Mouse (Mus musculus): Measurements from ENCODE around the gene Rd3l. TPM values are rescaled to one million over a fixed set of nuclear protein-coding genes. Genes with fewer than 3 reads are reported as not detected.

Rd3l gene
- total and polyA plus RNA-seq, 3 experiments = 0.16 TPM; not detected in 2

- Histone ChIP-seq H3K36me3 (replicated peaks) (no peaks in the 10 kb centered on the region), H3K4me1 (ENCODE audit: insufficient read depth, low read depth, low read length) (no peaks in the 10 kb centered on the region), H3K27me3 (ENCODE audit: insufficient read depth, low read length) (peaks cover 66% of the 10 kb centered on the region), H3K9me3 (replicated peaks) (peaks cover 9% of the 10 kb centered on the region), H3K4me3 (ENCODE audit: low read depth, low read length) (no peak overlapping the region)
- DNase-seq (ENCODE audit: low spot score) (no peak), ATAC-seq (ENCODE audit: extremely low read depth, insufficient number of reproducible peaks, low FRiP score, poor library complexity, severe bottlenecking) (no peak)
- no peak for TF ChIP-seq GATA1 (IDR thresholded peaks at IDR 0.05; ENCODE audit: borderline replicate concordance, low read length)
- no peak for TF ChIP-seq TAL1 (conservative IDR thresholded peaks at IDR 0.05; ENCODE audit: low read depth, low read length)
- no peak for TF ChIP-seq GATA2 (IDR thresholded peaks at IDR 0.05; ENCODE audit: borderline replicate concordance, low read depth, low read length)
- TF ChIP-seq CTCF (IDR thresholded peaks at IDR 0.05; ENCODE audit: low read depth, low read length) = no peak
- no peak for TF ChIP-seq POLR2AphosphoS5 (IDR thresholded peaks at IDR 0.05; ENCODE audit: insufficient replicate concordance, low read depth, low read length)
These were observed 11.5 kb upstream of the Rd3l start for GRCm38 (mm10) chr12:111992626-111993025.

- ATAC-seq (ENCODE audit: extremely low read depth, insufficient number of reproducible peaks, low FRiP score, poor library complexity, severe bottlenecking) = no peak
- Histone ChIP-seq H3K4me3 (ENCODE audit: low read depth, low read length) (no peak overlapping the region), H3K4me1 (ENCODE audit: insufficient read depth, low read depth, low read length) (peaks cover 28% of the 10 kb centered on the region), H3K36me3 (replicated peaks) (no peaks in the 10 kb centered on the region), H3K9me3 (replicated peaks) (no peaks in the 10 kb centered on the region), H3K27me3 (ENCODE audit: insufficient read depth, low read length) (peaks cover 56% of the 10 kb centered on the region)
- TF ChIP-seq CTCF (IDR thresholded peaks at IDR 0.05; ENCODE audit: low read depth, low read length) (no peak), TAL1 (conservative IDR thresholded peaks at IDR 0.05; ENCODE audit: low read depth, low read length) (no peak), GATA1 (IDR thresholded peaks at IDR 0.05; ENCODE audit: borderline replicate concordance, low read length) (no peak), GATA2 (IDR thresholded peaks at IDR 0.05; ENCODE audit: borderline replicate concordance, low read depth, low read length) (no peak), POLR2AphosphoS5 (IDR thresholded peaks at IDR 0.05; ENCODE audit: insufficient replicate concordance, low read depth, low read length) (no peak)
- DNase-seq (ENCODE audit: low spot score) = no peak
These were observed 5.6 kb upstream of the Rd3l start for GRCm38 (mm10) chr12:111986756-111987155.

GRCm38 (mm10) chr12:111983165-111983564 is 2.0 kb upstream of the Rd3l start:
- TF ChIP-seq POLR2AphosphoS5 (IDR thresholded peaks at IDR 0.05; ENCODE audit: insufficient replicate concordance, low read depth, low read length) (no peak), TAL1 (conservative IDR thresholded peaks at IDR 0.05; ENCODE audit: low read depth, low read length) (0 out of 2 replicates have a peak, but pooled peaks have one; percentile 30)
- peaks cover 33% of the 10 kb centered on the region for H3K4me1 ChIP-seq (ENCODE audit: insufficient read depth, low read depth, low read length)
- peaks cover 45% of the 10 kb centered on the region for H3K27me3 ChIP-seq (ENCODE audit: insufficient read depth, low read length)
- DNase-seq (ENCODE audit: low spot score) (no peak), ATAC-seq (ENCODE audit: extremely low read depth, insufficient number of reproducible peaks, low FRiP score, poor library complexity, severe bottlenecking) (no peak; the same call in 1 of the 2 replicates)
- no peak overlapping the region for H3K4me3 ChIP-seq (ENCODE audit: low read depth, low read length)
- no peaks in the 10 kb centered on the region for H3K36me3 ChIP-seq (replicated peaks)
- no peaks in the 10 kb centered on the region for H3K9me3 ChIP-seq (replicated peaks)

GRCm38 (mm10) chr12:111981831-111982230 is 714 bp upstream of the Rd3l start:
- no peak for DNase-seq (ENCODE audit: low spot score)
- no peak for ATAC-seq (ENCODE audit: extremely low read depth, insufficient number of reproducible peaks, low FRiP score, poor library complexity, severe bottlenecking)
- Histone ChIP-seq H3K9me3 (replicated peaks) (no peaks in the 10 kb centered on the region), H3K36me3 (replicated peaks) (no peaks in the 10 kb centered on the region), H3K4me1 (ENCODE audit: insufficient read depth, low read depth, low read length) (peaks cover 29% of the 10 kb centered on the region), H3K4me3 (ENCODE audit: low read depth, low read length) (no peak overlapping the region), H3K27me3 (ENCODE audit: insufficient read depth, low read length) (peaks cover 47% of the 10 kb centered on the region)
- TF ChIP-seq CTCF (IDR thresholded peaks at IDR 0.05; ENCODE audit: low read depth, low read length) (no peak), TAL1 (conservative IDR thresholded peaks at IDR 0.05; ENCODE audit: low read depth, low read length) (no peak), GATA1 (IDR thresholded peaks at IDR 0.05; ENCODE audit: borderline replicate concordance, low read length) (no peak), GATA2 (IDR thresholded peaks at IDR 0.05; ENCODE audit: borderline replicate concordance, low read depth, low read length) (no peak), POLR2AphosphoS5 (IDR thresholded peaks at IDR 0.05; ENCODE audit: insufficient replicate concordance, low read depth, low read length) (no peak)

GRCm38 (mm10) chr12:111978274-111978673 is 2.8 kb downstream of the Rd3l start:
- Histone ChIP-seq H3K27me3 (ENCODE audit: insufficient read depth, low read length) (peaks cover 52% of the 10 kb centered on the region), H3K36me3 (replicated peaks) (no peaks in the 10 kb centered on the region), H3K4me3 (ENCODE audit: low read depth, low read length) (no peak overlapping the region), H3K9me3 (replicated peaks) (no peaks in the 10 kb centered on the region), H3K4me1 (ENCODE audit: insufficient read depth, low read depth, low read length) (peaks cover 19% of the 10 kb centered on the region)
- DNase-seq (ENCODE audit: low spot score) (no peak), ATAC-seq (ENCODE audit: extremely low read depth, insufficient number of reproducible peaks, low FRiP score, poor library complexity, severe bottlenecking) (no peak)
- TF ChIP-seq POLR2AphosphoS5 (IDR thresholded peaks at IDR 0.05; ENCODE audit: insufficient replicate concordance, low read depth, low read length) (no peak), TAL1 (conservative IDR thresholded peaks at IDR 0.05; ENCODE audit: low read depth, low read length) (no peak), CTCF (IDR thresholded peaks at IDR 0.05; ENCODE audit: low read depth, low read length) (no peak), GATA1 (IDR thresholded peaks at IDR 0.05; ENCODE audit: borderline replicate concordance, low read length) (no peak), GATA2 (IDR thresholded peaks at IDR 0.05; ENCODE audit: borderline replicate concordance, low read depth, low read length) (no peak)

- DNase-seq (ENCODE audit: low spot score) = no peak
- no peak for TF ChIP-seq GATA1 (IDR thresholded peaks at IDR 0.05; ENCODE audit: borderline replicate concordance, low read length)
- no peak for TF ChIP-seq CTCF (IDR thresholded peaks at IDR 0.05; ENCODE audit: low read depth, low read length)
- TF ChIP-seq POLR2AphosphoS5 (IDR thresholded peaks at IDR 0.05; ENCODE audit: insufficient replicate concordance, low read depth, low read length) = no peak
- no peak for TF ChIP-seq TAL1 (conservative IDR thresholded peaks at IDR 0.05; ENCODE audit: low read depth, low read length)
- no peak for TF ChIP-seq GATA2 (IDR thresholded peaks at IDR 0.05; ENCODE audit: borderline replicate concordance, low read depth, low read length)
- Histone ChIP-seq H3K36me3 (replicated peaks) (no peaks in the 10 kb centered on the region), H3K4me1 (ENCODE audit: insufficient read depth, low read depth, low read length) (peaks cover 9% of the 10 kb centered on the region), H3K4me3 (ENCODE audit: low read depth, low read length) (no peak overlapping the region), H3K9me3 (replicated peaks) (peaks cover 3% of the 10 kb centered on the region; the same call in 1 of the 2 replicates), H3K27me3 (ENCODE audit: insufficient read depth, low read length) (peaks cover 62% of the 10 kb centered on the region)
- no peak for ATAC-seq (ENCODE audit: extremely low read depth, insufficient number of reproducible peaks, low FRiP score, poor library complexity, severe bottlenecking)
These were observed 4.0 kb downstream of the Rd3l start for GRCm38 (mm10) chr12:111977138-111977537.

All from G1E (cell line).